Mouse (Mus musculus): Measurements from ENCODE around the gene Dnah11.

GRCm38 (mm10) chr12:117853316-117853715 lies 345.5 kb downstream of the Dnah11 start:
- TF ChIP-seq CTCF (IDR thresholded peaks at IDR 0.05 in 2 of 3, conservative IDR thresholded peaks at IDR 0.05 in 1 of 3; ENCODE audit: control insufficient read depth in 1 of 3, insufficient read depth in 1 of 3, low read depth in 2 of 3, low read length in 3 of 3, poor library complexity in 1 of 3, severe bottlenecking in 1 of 3) (peak; percentile 91 to 99 (median 99)), POLR2A (IDR thresholded peaks at IDR 0.05; ENCODE audit: control insufficient read depth in 1 of 2, insufficient read depth in 1 of 2, low read depth in 1 of 2, low read length in 2 of 2, poor library complexity in 1 of 2) (no peak), JUND (IDR thresholded peaks at IDR 0.05; ENCODE audit: low read depth, low read length) (no peak), HCFC1 (IDR thresholded peaks at IDR 0.05; ENCODE audit: low read depth, low read length) (no peak), TCF12 (IDR thresholded peaks at IDR 0.05; ENCODE audit: low read depth, low read length) (no peak), BHLHE40 (IDR thresholded peaks at IDR 0.05; ENCODE audit: borderline replicate concordance, low read depth, low read length) (no peak), RAD21 (IDR thresholded peaks at IDR 0.05; ENCODE audit: low read depth, low read length) (peak; percentile 41), USF2 (IDR thresholded peaks at IDR 0.05; ENCODE audit: borderline replicate concordance in 1 of 2, insufficient read depth in 1 of 2, low read depth in 1 of 2, low read length in 2 of 2) (no peak), MXI1 (IDR thresholded peaks at IDR 0.05; ENCODE audit: low read depth, low read length) (no peak), EP300 (IDR thresholded peaks at IDR 0.05; ENCODE audit: low read depth in 1 of 2, low read length in 2 of 2) (no peak), POLR2AphosphoS2 (IDR thresholded peaks at IDR 0.05; ENCODE audit: low read length) (no peak)
